Mouse (Mus musculus) heart, adult 8-10 months (tissue): ENCODE measurements around the gene Kir3dl1. TPM values are rescaled to one million over a fixed set of nuclear protein-coding genes. Genes with fewer than 3 reads are reported as not detected.
"Not testable (repeated sequence)": the region's sequence is repeated elsewhere in the genome, so short reads cannot be mapped to it uniquely, and the experiment has no call there.

ENCODE experiments used
- DNase-seq: peaks from one replicate; pipeline ENCODE4 v3.0.0; 2022; ENCODE audit warnings: low spot score
- total RNA-seq, 4 experiments: library from RNA; stranded (reverse); gene quantifications; 2 replicates each; pipeline ENCODE4 v1.2.4; 2022

Kir3dl1 gene
- not detected for total RNA-seq

DNA sequence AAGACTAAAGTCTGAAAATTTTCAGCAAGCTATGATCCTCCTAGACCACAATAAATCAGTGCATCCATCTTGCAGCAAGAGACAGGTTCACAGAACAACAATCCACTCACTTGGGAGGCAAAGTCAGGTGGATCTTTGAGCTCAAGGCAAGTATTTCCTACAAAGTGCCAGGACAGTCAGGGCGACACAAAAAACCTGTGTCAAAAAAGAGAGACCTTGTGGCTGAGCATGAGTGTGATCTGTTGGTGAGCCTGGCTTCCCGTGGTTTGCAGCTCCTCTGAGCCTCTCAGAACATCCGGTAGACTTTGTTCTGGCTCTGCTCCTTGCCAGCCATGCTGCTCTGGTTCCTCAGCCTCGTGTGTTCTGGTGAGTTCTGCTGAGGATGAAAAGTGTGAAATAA, at the start of gene Kir3dl1:
Gene Kir3dl1, plus strand, starts transcription at position 301 of the 400 bp plus-strand sequence.
- DNase-seq: not testable (repeated sequence)

DNA sequence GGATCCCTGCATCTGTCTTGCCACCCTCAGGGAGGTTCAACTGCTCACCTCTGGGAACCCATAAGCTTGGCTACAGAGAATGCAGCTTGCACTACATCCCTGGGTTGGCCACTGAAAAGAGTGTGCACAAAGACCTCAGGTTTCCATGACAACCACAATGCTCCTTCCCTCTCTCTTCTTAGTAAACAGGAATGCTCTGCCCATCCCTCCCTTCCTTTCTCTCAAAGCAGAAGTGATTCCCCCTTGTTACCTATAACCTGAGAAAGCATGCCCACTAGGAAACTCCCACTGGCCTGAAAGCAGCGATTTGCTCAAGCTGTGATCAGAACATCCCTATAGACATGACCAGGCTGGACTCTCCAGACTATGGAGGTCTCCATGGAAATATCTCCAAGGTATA, 26.2 kb downstream of the Kir3dl1 start, which contains the start of gene Kir3dl2:
Gene Kir3dl2, minus strand, starts transcription at position 101 of the 400 bp plus-strand sequence.
- DNase-seq: not testable (repeated sequence)

DNA sequence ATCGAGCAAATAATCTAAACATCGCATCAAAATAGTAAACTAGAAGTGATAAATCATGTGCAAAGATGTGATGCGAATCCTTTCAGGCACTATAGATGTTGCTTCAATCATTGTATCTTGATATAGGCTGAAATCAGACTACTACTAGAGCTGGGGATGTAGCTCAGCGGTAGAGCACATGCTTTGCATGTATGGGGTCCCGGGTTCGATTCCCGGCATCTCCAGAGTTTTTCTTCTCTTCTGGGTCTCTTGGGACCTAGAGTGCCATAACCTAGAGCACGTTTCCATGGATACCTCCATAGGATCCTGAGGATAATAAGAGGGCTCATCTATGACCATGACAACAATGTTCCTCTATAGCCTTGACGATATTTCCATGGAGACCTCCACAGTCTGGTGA, 51.3 kb downstream of the Kir3dl1 start:
- not testable (repeated sequence) for DNase-seq

Other genes with a start within 250 kb of the Kir3dl1 start
- 10 to 100 TPM in 1 of 4 experiments, 1 to 10 TPM in 3; 3.8 to 10.3 (median 6.9) TPM for gene Bex3, start 247.7 kb upstream of the Kir3dl1 start, total RNA-seq
- not detected for gene Kir3dl2, start 26.1 kb downstream of the Kir3dl1 start, total RNA-seq
- 1 to 10 TPM in 2 of 4 experiments, under 1 TPM in 2; 0.24 to 1.1 (median 0.92) TPM for gene Tceal3, start 72.8 kb downstream of the Kir3dl1 start, total RNA-seq
- gene Tceal1, start 190.0 kb downstream of the Kir3dl1 start, total RNA-seq: 1 to 10 TPM; 4.5 to 4.7 (median 4.6) TPM
- gene Morf4l2, start 225.7 kb downstream of the Kir3dl1 start, total RNA-seq: 10 to 100 TPM; 71.4 to 91.7 (median 83.0) TPM